Mouse (Mus musculus): Measurements from ENCODE around the gene Mrps26. TPM values are rescaled to one million over a fixed set of nuclear protein-coding genes. Genes with fewer than 3 reads are reported as not detected.

The Mrps26 gene
- total and polyA plus RNA-seq, 2 experiments from 2014 or later: 46.2 to 113 TPM

DNA sequence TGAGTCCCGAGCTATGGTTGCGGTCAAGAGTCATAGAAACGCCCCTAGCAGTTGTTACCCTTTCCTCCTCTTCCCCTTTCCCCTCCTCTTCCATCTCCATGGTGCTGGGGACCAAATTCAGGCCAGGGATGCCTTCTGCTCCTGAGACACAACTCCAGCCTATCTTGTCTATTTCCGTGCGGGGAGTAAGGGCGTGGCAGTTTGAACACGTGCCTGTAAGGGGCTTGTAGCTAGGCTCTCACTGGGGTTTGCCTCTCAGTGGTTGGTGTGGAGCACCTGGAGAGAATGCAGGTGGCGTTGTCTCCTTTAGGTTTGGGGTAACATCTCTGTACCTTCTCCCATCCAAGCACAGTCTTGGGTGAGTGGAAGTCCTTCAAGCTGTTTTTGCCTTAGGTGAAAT lies 16.2 kb downstream of the Mrps26 start:
- TF ChIP-seq CTCF (IDR thresholded peaks at IDR 0.05; ENCODE audit: low read depth): no peak
- DNase-seq (no peak), ATAC-seq (no peak)
- Histone ChIP-seq H3K4me3 (ENCODE audit: low read depth, low read length) (no peak overlapping the region), H3K4me1 (ENCODE audit: insufficient read depth) (no peaks in the 10 kb centered on the region), H3K36me3 (ENCODE audit: insufficient read depth) (no peaks in the 10 kb centered on the region), H3K4me2 (ENCODE audit: low read depth) (no peak overlapping the region), H3K27ac (ENCODE audit: low read depth, low read length) (no peak overlapping the region), H3K27me3 (ENCODE audit: insufficient read depth, low read length) (peaks cover 63% of the 10 kb centered on the region), H3K9ac (no peak overlapping the region), H3K9me3 (ENCODE audit: low read length) (no peaks in the 10 kb centered on the region)
- WGBS: 7% methylated on average over 8 of the region's 8 CpGs

- DNase-seq (no peak), ATAC-seq (no peak)
- H3K4me1 ChIP-seq (ENCODE audit: insufficient read depth): no peaks in the 10 kb centered on the region
- H3K9ac ChIP-seq: peak overlapping the region; percentile 28; the same call in 1 of the 2 replicates
- no peaks in the 10 kb centered on the region for H3K9me3 ChIP-seq (ENCODE audit: low read length)
- H3K36me3 ChIP-seq (ENCODE audit: insufficient read depth): no peaks in the 10 kb centered on the region
- no peak overlapping the region for H3K27ac ChIP-seq (ENCODE audit: low read depth, low read length)
- WGBS: 5% methylated on average over 16 of the region's 16 CpGs
- H3K4me3 ChIP-seq (ENCODE audit: low read depth, low read length): peak overlapping the region; percentile 13
- peaks cover 56% of the 10 kb centered on the region for H3K27me3 ChIP-seq (ENCODE audit: insufficient read depth, low read length)
- TF ChIP-seq CTCF (IDR thresholded peaks at IDR 0.05; ENCODE audit: low read depth): no peak
- peak overlapping the region; percentile 36 for H3K4me2 ChIP-seq (ENCODE audit: low read depth)
These were observed 17.7 kb downstream of the Mrps26 start for GRCm38 (mm10) chr2:130581201-130581600.

- no peak for TF ChIP-seq CTCF (IDR thresholded peaks at IDR 0.05; ENCODE audit: low read depth)
- Histone ChIP-seq H3K9ac (no peak within 1 kb of the TSS), H3K27ac (ENCODE audit: low read depth, low read length) (no peak within 1 kb of the TSS), H3K27me3 (ENCODE audit: insufficient read depth, low read length) (peaks cover 49% of the 10 kb centered on the region), H3K9me3 (ENCODE audit: low read length) (no peaks in the 10 kb centered on the region), H3K36me3 (ENCODE audit: insufficient read depth) (no peaks in the 10 kb centered on the region), H3K4me3 (ENCODE audit: low read depth, low read length) (no peak within 1 kb of the TSS), H3K4me1 (ENCODE audit: insufficient read depth) (no peaks in the 10 kb centered on the region), H3K4me2 (ENCODE audit: low read depth) (no peak within 1 kb of the TSS)
- ATAC-seq (no peak), DNase-seq (no peak)
- WGBS: 33% methylated on average over 10 of the region's 10 CpGs
These were observed 19.0 kb downstream of the Mrps26 start, which contains the start of gene Avp for GRCm38 (mm10) chr2:130582552-130582951. Gene Avp, minus strand, starts transcription at chr2:130582554.

- no peak for TF ChIP-seq CTCF (IDR thresholded peaks at IDR 0.05; ENCODE audit: low read depth)
- Histone ChIP-seq H3K9ac (no peak overlapping the region), H3K27me3 (ENCODE audit: insufficient read depth, low read length) (peaks cover 35% of the 10 kb centered on the region), H3K9me3 (ENCODE audit: low read length) (no peaks in the 10 kb centered on the region), H3K4me2 (ENCODE audit: low read depth) (no peak overlapping the region), H3K36me3 (ENCODE audit: insufficient read depth) (no peaks in the 10 kb centered on the region), H3K4me1 (ENCODE audit: insufficient read depth) (no peaks in the 10 kb centered on the region), H3K4me3 (ENCODE audit: low read depth, low read length) (no peak overlapping the region), H3K27ac (ENCODE audit: low read depth, low read length) (no peak overlapping the region)
- ATAC-seq (no peak), DNase-seq (no peak)
- 77% methylated on average over 10 of the region's 10 CpGs for WGBS
These were observed 20.5 kb downstream of the Mrps26 start for GRCm38 (mm10) chr2:130583902-130584560.

DNA sequence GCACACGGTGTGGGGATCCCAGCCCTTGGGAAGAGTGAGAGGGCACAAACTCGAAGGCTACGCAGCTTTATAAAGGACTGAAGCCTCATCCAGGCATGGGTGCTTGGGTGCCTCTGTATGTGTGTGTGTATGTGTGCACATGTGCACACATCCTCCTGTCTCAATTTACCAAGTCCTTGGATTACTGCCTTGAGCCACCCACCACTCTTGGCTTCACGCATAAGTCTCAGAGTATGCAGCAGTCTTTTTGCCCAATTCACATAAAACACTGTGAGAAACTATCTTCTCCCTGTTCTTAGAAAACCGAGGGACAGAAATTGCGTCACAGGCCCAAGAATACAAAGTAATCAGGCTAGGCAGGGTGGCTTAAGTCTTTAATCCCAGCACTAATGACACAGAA lies 22.5 kb downstream of the Mrps26 start:
- WGBS: 91% methylated on average over 6 of the region's 6 CpGs
- ATAC-seq: no peak
- Histone ChIP-seq H3K27ac (ENCODE audit: low read depth, low read length) (no peak overlapping the region), H3K4me3 (ENCODE audit: low read depth, low read length) (no peak overlapping the region), H3K9me3 (ENCODE audit: low read length) (no peaks in the 10 kb centered on the region), H3K4me2 (ENCODE audit: low read depth) (no peak overlapping the region), H3K9ac (no peak overlapping the region), H3K27me3 (ENCODE audit: insufficient read depth, low read length) (peaks cover 16% of the 10 kb centered on the region), H3K36me3 (ENCODE audit: insufficient read depth) (peaks cover 13% of the 10 kb centered on the region), H3K4me1 (ENCODE audit: insufficient read depth) (no peaks in the 10 kb centered on the region)
- no peak for DNase-seq
- no peak for TF ChIP-seq CTCF (IDR thresholded peaks at IDR 0.05; ENCODE audit: low read depth)

GRCm38 (mm10) chr2:130588373-130588772 lies 24.8 kb downstream of the Mrps26 start:
- TF ChIP-seq CTCF (IDR thresholded peaks at IDR 0.05; ENCODE audit: low read depth): no peak
- no peak for ATAC-seq
- H3K4me3 ChIP-seq (ENCODE audit: low read depth, low read length): no peak overlapping the region
- 87% methylated on average over 2 of the region's 2 CpGs for WGBS
- peaks cover 20% of the 10 kb centered on the region for H3K36me3 ChIP-seq (ENCODE audit: insufficient read depth)
- no peak overlapping the region for H3K4me2 ChIP-seq (ENCODE audit: low read depth)
- no peaks in the 10 kb centered on the region for H3K27me3 ChIP-seq (ENCODE audit: insufficient read depth, low read length)
- no peaks in the 10 kb centered on the region for H3K9me3 ChIP-seq (ENCODE audit: low read length)
- H3K9ac ChIP-seq: no peak overlapping the region
- H3K4me1 ChIP-seq (ENCODE audit: insufficient read depth): no peaks in the 10 kb centered on the region
- no peak for DNase-seq
- no peak overlapping the region for H3K27ac ChIP-seq (ENCODE audit: low read depth, low read length)

DNA sequence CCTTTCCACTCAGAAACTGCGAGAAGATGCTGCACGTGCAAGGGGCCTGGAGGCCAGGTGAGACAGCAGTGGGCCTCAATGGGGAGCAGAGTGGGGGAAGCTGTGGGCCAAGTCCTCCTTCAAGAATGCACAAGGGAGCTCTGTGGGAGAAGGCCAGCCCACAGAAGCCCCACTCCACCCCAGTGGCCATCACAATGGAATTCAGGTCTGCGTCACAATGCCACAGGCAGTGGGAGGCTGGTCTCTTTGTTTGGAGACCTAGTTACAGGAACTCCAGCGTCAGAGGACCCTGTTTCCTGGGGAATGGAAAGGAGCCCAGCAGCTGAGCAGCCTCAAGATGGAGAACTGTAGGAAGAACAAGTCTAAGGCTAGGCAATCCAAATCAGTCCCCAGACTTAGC lies 25.6 kb downstream of the Mrps26 start:
- 53% methylated on average over 4 of the region's 4 CpGs for WGBS
- ATAC-seq (no peak), DNase-seq (no peak)
- Histone ChIP-seq H3K27ac (ENCODE audit: low read depth, low read length) (no peak overlapping the region), H3K27me3 (ENCODE audit: insufficient read depth, low read length) (no peaks in the 10 kb centered on the region), H3K4me3 (ENCODE audit: low read depth, low read length) (no peak overlapping the region), H3K9me3 (ENCODE audit: low read length) (no peaks in the 10 kb centered on the region), H3K9ac (no peak overlapping the region), H3K4me2 (ENCODE audit: low read depth) (no peak overlapping the region), H3K4me1 (ENCODE audit: insufficient read depth) (no peaks in the 10 kb centered on the region), H3K36me3 (ENCODE audit: insufficient read depth) (peaks cover 20% of the 10 kb centered on the region)
- TF ChIP-seq CTCF (IDR thresholded peaks at IDR 0.05; ENCODE audit: low read depth): no peak

Data from forebrain, postnatal 0 days (tissue).